9 mouse cellular contexts compared by ENCODE assay signal in the genomic region with DNA sequence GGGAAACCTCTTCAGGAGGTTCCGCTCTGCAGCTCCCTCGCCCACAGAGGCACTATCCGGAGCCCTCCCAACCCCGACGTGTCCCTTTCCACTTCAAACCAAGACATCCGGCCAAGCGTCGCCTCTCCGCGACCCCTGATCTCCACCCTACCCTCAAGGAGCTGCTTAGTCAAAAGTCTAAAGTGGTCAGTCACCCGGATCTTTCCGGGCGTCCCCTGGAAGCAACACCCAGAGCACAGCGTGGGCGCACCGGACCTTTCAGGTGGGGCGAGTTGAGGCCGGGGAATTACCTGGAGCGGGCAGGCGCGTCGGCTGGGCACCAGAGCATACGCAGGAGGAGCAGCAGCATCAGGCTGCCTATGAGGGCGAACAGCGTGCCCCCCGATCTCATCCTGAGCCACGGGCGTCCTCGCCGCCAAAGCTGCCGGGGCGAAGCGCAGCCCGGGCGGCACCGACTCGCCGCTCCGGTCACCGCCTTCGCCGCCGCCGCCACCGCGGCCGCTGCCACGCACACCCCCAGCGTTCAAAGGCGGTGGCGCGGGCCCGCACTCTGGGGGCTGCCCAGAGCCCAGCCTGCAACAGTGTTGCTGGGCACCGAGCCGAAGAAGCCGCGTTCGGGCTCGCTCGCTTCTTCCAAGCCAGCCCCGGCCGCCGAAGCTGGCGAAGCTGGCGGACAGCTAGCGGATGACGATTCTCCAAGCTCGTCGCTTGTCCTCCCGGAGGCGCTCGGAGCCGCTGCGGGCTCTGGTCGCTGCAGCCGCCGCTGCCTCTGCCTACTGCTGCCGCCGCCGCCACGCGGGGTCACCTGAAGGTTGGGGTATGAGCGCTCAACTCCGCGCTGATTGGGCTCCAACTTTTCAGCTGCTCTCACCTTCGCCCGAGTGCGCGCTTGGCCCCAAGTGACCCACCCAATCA. TPM values are rescaled to one million over a fixed set of nuclear protein-coding genes. Genes with fewer than 3 reads are reported as not detected.
DNase-seq lines count a peak whose midpoint lies in the region; ATAC-seq and TF ChIP-seq lines count a peak whose summit lies in the region.
"Had no signal": no experiment of that assay in that cellular context is flagged by ENCODE, and none has a peak within 500 bp of the region (broad histone marks: within the 10 kb centered on the region; RNA-seq: fewer than 3 reads in every experiment).

No protein-coding gene starts in this region.

- peak overlapping the region; percentile 95 for H3K4me2 ChIP-seq in embryonic facial prominence, embryonic 11.5 days (ENCODE audit: low read depth, low read length)
- peak overlapping the region; percentile 87 for H3K4me2 ChIP-seq in heart, postnatal 0 days (ENCODE audit: low read depth, low read length)
- H3K4me2 ChIP-seq in lung, embryonic 16.5 days (ENCODE audit: low read depth, low read length) = peak overlapping the region; percentile 98

- no peak for TF ChIP-seq CTCF in heart, postnatal 0 days (IDR thresholded peaks at IDR 0.05; ENCODE audit: low read depth)

- H3K9ac ChIP-seq in embryonic facial prominence, embryonic 11.5 days (replicated peaks; ENCODE audit: low read length) = peak overlapping the region; percentile 65
- H3K9ac ChIP-seq in heart, postnatal 0 days (replicated peaks; ENCODE audit: low read depth, low read length) = peak overlapping the region; percentile 52; the same call in 1 of the 2 replicates
- H3K9ac ChIP-seq in lung, embryonic 16.5 days (ENCODE audit: low read length) = peak overlapping the region; percentile 67

- no peaks in the 10 kb centered on the region for H3K9me3 ChIP-seq in embryonic facial prominence, embryonic 11.5 days (replicated peaks; ENCODE audit: control insufficient read depth, low read length)
- H3K9me3 ChIP-seq in heart, postnatal 0 days (replicated peaks; ENCODE audit: control insufficient read depth, low read length) = no peaks in the 10 kb centered on the region
- no peaks in the 10 kb centered on the region for H3K9me3 ChIP-seq in lung, embryonic 16.5 days (ENCODE audit: control insufficient read depth, low read length)

- H3K4me3 ChIP-seq in embryonic facial prominence, embryonic 11.5 days (ENCODE audit: low read depth, low read length) = peak overlapping the region; percentile 60
- H3K4me3 ChIP-seq in heart, postnatal 0 days (ENCODE audit: low read depth, low read length) = peak overlapping the region; percentile 62
- peak overlapping the region; percentile 68 for H3K4me3 ChIP-seq in lung, embryonic 16.5 days (ENCODE audit: low read length)
- H3K4me3 ChIP-seq: myocyte had no signal

- H3K4me1 ChIP-seq in embryonic facial prominence, embryonic 11.5 days (ENCODE audit: control insufficient read depth, insufficient read depth, low read length) = no peaks in the 10 kb centered on the region
- peaks cover 6% of the 10 kb centered on the region; the same call in 1 of the 2 replicates for H3K4me1 ChIP-seq in heart, postnatal 0 days (ENCODE audit: control insufficient read depth, insufficient read depth)
- peaks cover 4% of the 10 kb centered on the region for H3K4me1 ChIP-seq in lung, embryonic 16.5 days (replicated peaks; ENCODE audit: control insufficient read depth, insufficient read depth, low read length)

- WGBS in embryonic facial prominence, embryonic 11.5 days = under 1% methylated on average over 75 of the region's 89 CpGs
- under 1% methylated on average over 89 of the region's 89 CpGs for WGBS in heart, postnatal 0 days
- under 1% methylated on average over 47 of the region's 89 CpGs for WGBS in lung, embryonic 16.5 days

- peaks cover 11% of the 10 kb centered on the region for H3K27me3 ChIP-seq in embryonic facial prominence, embryonic 11.5 days (ENCODE audit: control insufficient read depth, insufficient read depth, low read length)
- peaks cover 41% of the 10 kb centered on the region for H3K27me3 ChIP-seq in heart, postnatal 0 days (ENCODE audit: control insufficient read depth, insufficient read depth, low read length)
- H3K27me3 ChIP-seq in lung, embryonic 16.5 days (ENCODE audit: control insufficient read depth, insufficient read depth, low read depth, low read length) = peaks cover 20% of the 10 kb centered on the region

- H3K36me3 ChIP-seq in embryonic facial prominence, embryonic 11.5 days (replicated peaks; ENCODE audit: control insufficient read depth, insufficient read depth, low read depth, low read length) = no peaks in the 10 kb centered on the region
- no peaks in the 10 kb centered on the region for H3K36me3 ChIP-seq in heart, postnatal 0 days (replicated peaks; ENCODE audit: control insufficient read depth, insufficient read depth, low read length)
- H3K36me3 ChIP-seq in lung, embryonic 16.5 days (ENCODE audit: control insufficient read depth, insufficient read depth, low read length) = no peaks in the 10 kb centered on the region

- TF ChIP-seq EP300 in heart, postnatal 0 days (IDR thresholded peaks at IDR 0.05; ENCODE audit: low read depth) = no peak

- ATAC-seq in embryonic facial prominence, embryonic 11.5 days (replicated peaks; ENCODE audit: insufficient number of reproducible peaks, low FRiP score, low TSS enrichment, low read depth) = peak; percentile 76
- peak; percentile 57 for ATAC-seq in heart, postnatal 0 days (ENCODE audit: insufficient read depth, low read depth)
- peak; percentile 84 for ATAC-seq in lung, embryonic 16.5 days (ENCODE audit: low read depth)

- DNase-seq in heart, adult 11 months = peak; percentile 91
- DNase-seq in heart, adult 8-10 months (ENCODE audit: low spot score) = no peak
- DNase-seq in embryonic facial prominence, embryonic 11.5 days (ENCODE audit: low spot score) = peak; percentile 62
- DNase-seq in heart, postnatal 0 days (ENCODE audit: low spot score) = peak; percentile 7
- DNase-seq in kidney, postnatal 10 days = peak; percentile 71
- peak; percentile 18 for DNase-seq in ovary, postnatal 14 days (ENCODE audit: low spot score)
- DNase-seq in thymus, postnatal 36 days = peak; percentile 28 to 31

- H3K27ac ChIP-seq in embryonic facial prominence, embryonic 11.5 days (replicated peaks; ENCODE audit: low read depth, low read length) = no peak overlapping the region
- H3K27ac ChIP-seq in heart, postnatal 0 days (ENCODE audit: low read depth) = no peak overlapping the region
- H3K27ac ChIP-seq in lung, embryonic 16.5 days (ENCODE audit: low read length) = no peak overlapping the region

RNA-seq across cellular contexts. Expression of a gene that starts 0.6 kb away (rescaled TPM):
- 1 to 10 TPM; 1.4 to 3.9 (median 2.6) TPM for total RNA-seq in heart, adult 8-10 months (2022)
- polyA plus RNA-seq in embryonic facial prominence, embryonic 11.5 days (2014; fragmentation: Nextera tagmentation; extraction: Ambion mirVana) = 1.5 and 1.6 TPM in 2 replicates
- total RNA-seq in heart, postnatal 0 days (2014; rRNA removed; ENCODE audit: low replicate concordance) = 0.89 and 9.1 TPM in 2 replicates
- polyA plus RNA-seq in heart, postnatal 0 days (2015; fragmentation: Nextera tagmentation; extraction: Ambion mirVana) = 0.47 and 0.70 TPM in 2 replicates
- polyA plus RNA-seq in lung, embryonic 16.5 days (2015; fragmentation: Nextera tagmentation; extraction: Ambion mirVana) = 0.78 and 1.4 TPM in 2 replicates
